Mouse (Mus musculus) limb, embryonic 14.5 days (tissue): Measurements from ENCODE around the gene Pam. TPM values are rescaled to one million over a fixed set of nuclear protein-coding genes. Genes with fewer than 3 reads are reported as not detected.
A peak's percentile ranks its signal among the peaks of the same experiment; 100 is the strongest.

Experiments used
- ATAC-seq: fragments of 200-750 bp; cut with Nextera tagmentation; 2 replicates; pipeline ENCODE4 v1.8.0; 2017; ENCODE audit warnings: low read depth, moderate number of reproducible peaks, moderate TSS enrichment; ENCODE audit not compliant: low FRiP score
- DNase-seq: peaks from one replicate; pipeline ENCODE4 v3.0.0-alpha.2; 2015; ENCODE audit warnings: low spot score
- H3K27ac ChIP-seq: fragments of 300-500 bp; sonication (generic); replicated peaks from 2 replicates; pipeline ENCODE4 v1.5.1; 2014; ENCODE audit warnings: low read depth, mild to moderate bottlenecking, low read length, moderate library complexity, mixed read lengths
- H3K27me3 ChIP-seq: fragments of 300-500 bp; sonication (generic); 2 replicates; pipeline ENCODE4 v1.6.1; 2014; ENCODE audit warnings: low read length, mixed read lengths; ENCODE audit not compliant: control insufficient read depth, insufficient read depth
- H3K36me3 ChIP-seq: fragments of 300-500 bp; sonication (generic); 2 replicates; pipeline ENCODE4 v1.6.1; 2014; ENCODE audit warnings: mild to moderate bottlenecking, low read length, moderate library complexity, mixed read lengths; ENCODE audit not compliant: control insufficient read depth, insufficient read depth
- H3K4me1 ChIP-seq: fragments of 300-500 bp; sonication (generic); 2 replicates; pipeline ENCODE4 v1.6.1; 2014; ENCODE audit warnings: antibody characterized with exemption, low read length, mixed read lengths; ENCODE audit not compliant: control insufficient read depth, insufficient read depth
- H3K4me2 ChIP-seq: fragments of 300-500 bp; sonication (generic); replicated peaks from 2 replicates; pipeline ENCODE4 v1.6.1; 2014; ENCODE audit warnings: low read depth, mild to moderate bottlenecking, low read length, moderate library complexity; ENCODE audit not compliant: severe bottlenecking
- H3K4me3 ChIP-seq: fragments of 300-500 bp; sonication (generic); replicated peaks from 2 replicates; pipeline ENCODE4 v1.5.1; 2014; ENCODE audit warnings: low read length
- H3K9ac ChIP-seq: fragments of 300-500 bp; sonication (generic); 2 replicates; pipeline ENCODE4 v1.6.1; 2014; ENCODE audit warnings: mild to moderate bottlenecking, low read depth, low read length, moderate library complexity; ENCODE audit not compliant: severe bottlenecking
- H3K9me3 ChIP-seq: fragments of 300-500 bp; sonication (generic); 2 replicates; pipeline ENCODE4 v1.6.1; 2016; ENCODE audit warnings: low read length; ENCODE audit not compliant: control insufficient read depth
- POLR2A ChIP-seq: fragments of 200-500 bp; IDR thresholded peaks from 2 replicates; pipeline ENCODE4 v1.8.0; 2012; ENCODE audit warnings: inconsistent platforms, mild to moderate bottlenecking, moderate library complexity, borderline replicate concordance; ENCODE audit not compliant: insufficient read depth, insufficient read length; ENCODE audit errors: extremely low read depth
- WGBS: fragments of 180-500 bp; shearing (Covaris S2); extraction: QIAGEN DNeasy Blood & Tissue Kit; methylation state at CpG from one replicate; pipeline ENCODE4 v1.1.7; 2014; 5-methylcytosine and 5-hydroxymethylcytosine counted together
- polyA plus RNA-seq, 2 experiments: library from polyadenylated mRNA; depleted of rRNA in 1 of 2; stranded (reverse) in 1 of 2; unstranded in 1 of 2; fragments of >200 nt; fragmentation: Nextera tagmentation in 1 of 2; extraction: Ambion mirVana in 1 of 2; gene quantifications; 2 replicates each; pipeline versions ENCODE4 v1.2.1 to v1.2.3; 2012 to 2014

The Pam gene
- polyA plus RNA-seq, 2 experiments, result 37.8 to 54.1 TPM

- DNase-seq (no peak), ATAC-seq (no peak)
- no peaks in the 10 kb centered on the region for H3K36me3 ChIP-seq
- no peak overlapping the region for H3K27ac ChIP-seq
- 75% methylated on average over 2 of the region's 2 CpGs for whole genome bisulfite sequencing
- no peaks in the 10 kb centered on the region for H3K9me3 ChIP-seq
- H3K9ac ChIP-seq, result no peak overlapping the region
- H3K4me1 ChIP-seq, result peaks cover 2% of the 10 kb centered on the region
- H3K4me3 ChIP-seq, result no peak overlapping the region
- no peaks in the 10 kb centered on the region for H3K27me3 ChIP-seq
- H3K4me2 ChIP-seq, result no peak overlapping the region
- no peak for TF ChIP-seq POLR2A
Observed at GRCm38 (mm10) chr1:98080431-98080830, 15.0 kb downstream of the Pam start.

GRCm38 (mm10) chr1:98079640-98080039 lies 15.8 kb downstream of the Pam start:
- H3K27ac ChIP-seq, result no peak overlapping the region
- no peak for DNase-seq
- H3K9ac ChIP-seq, result no peak overlapping the region

GRCm38 (mm10) chr1:98078735-98079134 lies 16.7 kb downstream of the Pam start:
- Histone ChIP-seq H3K4me2 (no peak overlapping the region), H3K27ac (no peak overlapping the region), H3K4me3 (no peak overlapping the region), H3K4me1 (peaks cover 5% of the 10 kb centered on the region), H3K9me3 (no peaks in the 10 kb centered on the region), H3K9ac (no peak overlapping the region), H3K27me3 (no peaks in the 10 kb centered on the region), H3K36me3 (no peaks in the 10 kb centered on the region)
- no peak for TF ChIP-seq POLR2A
- DNase-seq, result no peak
- WGBS, result 89% methylated on average over 7 of the region's 7 CpGs
- ATAC-seq, result no peak

More at GRCm38 (mm10) chr1:98079640-98080039, 15.8 kb downstream of the Pam start:
- TF ChIP-seq POLR2A, result no peak
- H3K4me3 ChIP-seq, result no peak overlapping the region
- no peaks in the 10 kb centered on the region for H3K27me3 ChIP-seq
- H3K36me3 ChIP-seq, result no peaks in the 10 kb centered on the region
- H3K9me3 ChIP-seq, result no peaks in the 10 kb centered on the region
- peak; percentile 62; the same call in 1 of the 2 replicates for ATAC-seq
- peaks cover 2% of the 10 kb centered on the region for H3K4me1 ChIP-seq
- no peak overlapping the region for H3K4me2 ChIP-seq
- 50% methylated on average over 7 of the region's 7 CpGs for WGBS

- H3K9ac ChIP-seq, result no peak overlapping the region
- 43% methylated on average over 4 of the region's 4 CpGs for WGBS
- ATAC-seq (no peak), DNase-seq (no peak)
- no peak overlapping the region for H3K27ac ChIP-seq
- H3K36me3 ChIP-seq, result no peaks in the 10 kb centered on the region
- peaks cover 7% of the 10 kb centered on the region; the same call in 1 of the 2 replicates for H3K4me1 ChIP-seq
- no peaks in the 10 kb centered on the region for H3K9me3 ChIP-seq
- H3K27me3 ChIP-seq, result no peaks in the 10 kb centered on the region
- H3K4me3 ChIP-seq, result no peak overlapping the region
- no peak for TF ChIP-seq POLR2A
- H3K4me2 ChIP-seq, result no peak overlapping the region
Observed at GRCm38 (mm10) chr1:98073826-98074225, 21.6 kb downstream of the Pam start.

GRCm38 (mm10) chr1:98073127-98073526 lies 22.3 kb downstream of the Pam start:
- Histone ChIP-seq H3K4me1 (peaks cover 7% of the 10 kb centered on the region; the same call in 1 of the 2 replicates), H3K4me2 (no peak overlapping the region), H3K36me3 (no peaks in the 10 kb centered on the region), H3K9me3 (no peaks in the 10 kb centered on the region), H3K4me3 (no peak overlapping the region), H3K27ac (no peak overlapping the region), H3K9ac (no peak overlapping the region), H3K27me3 (no peaks in the 10 kb centered on the region)
- ATAC-seq (no peak), DNase-seq (no peak)
- WGBS, result 48% methylated on average over 2 of the region's 2 CpGs
- no peak for TF ChIP-seq POLR2A

- Histone ChIP-seq H3K4me3 (no peak overlapping the region), H3K4me1 (peaks cover 7% of the 10 kb centered on the region; the same call in 1 of the 2 replicates), H3K9ac (no peak overlapping the region), H3K4me2 (no peak overlapping the region), H3K27me3 (no peaks in the 10 kb centered on the region), H3K9me3 (peaks cover 6% of the 10 kb centered on the region; the same call in 1 of the 2 replicates), H3K27ac (no peak overlapping the region), H3K36me3 (no peaks in the 10 kb centered on the region)
- no peak for TF ChIP-seq POLR2A
- WGBS, result 57% methylated on average over 6 of the region's 6 CpGs
- ATAC-seq (no peak), DNase-seq (no peak)
Observed at GRCm38 (mm10) chr1:98072045-98072444, 23.4 kb downstream of the Pam start.
